Mouse (Mus musculus): ENCODE measurements around the gene Hist1h3d. TPM values are rescaled to one million over a fixed set of nuclear protein-coding genes. Genes with fewer than 3 reads are reported as not detected.
"Not testable (repeated sequence)": the region's sequence is repeated elsewhere in the genome, so short reads cannot be mapped to it uniquely, and the experiment has no call there.

Gene Hist1h3d
- polyA plus RNA-seq, 1 experiment from 2014 or later = 1.4 TPM

DNA sequence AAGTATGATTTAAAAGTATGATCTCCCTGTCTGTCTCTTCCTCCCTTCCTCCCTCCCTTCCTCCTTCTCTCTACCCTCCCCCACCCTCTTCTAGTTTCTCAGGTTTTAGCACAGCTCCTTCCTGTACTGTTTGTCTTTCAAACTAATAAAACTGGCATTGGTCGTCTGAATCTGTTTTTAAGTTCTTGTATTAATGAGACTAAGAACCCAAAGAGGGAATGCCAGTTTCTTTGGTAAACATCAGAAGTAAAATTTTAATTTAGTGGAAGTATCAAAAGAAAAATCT is 11.3 kb downstream of the Hist1h3d start:
- ChIA-PET CTCF (interaction anchor here (1.1 to 1.8 kb wide), 3 partner anchors 10 to 29 kb away, joined by 3 to 7 read pairs (median 5); no protein-coding TSS in a partner anchor), POLR2A (interaction anchor here (1.7 kb wide), 1 partner anchor 97 kb away, joined by 4 read pairs; the partner anchor contains the start of genes Hist1h2ac and Hist1h2bc)
- H3K27me3 ChIP-seq = no peaks in the 10 kb centered on the region
- DNase-seq (ENCODE audit: low read depth, low spot score) (no peak), ATAC-seq (no peak)
- in situ Hi-C loops (cut with MboI; ENCODE audit: low pct_unique_long_range_greater_than_20kb) = loop anchor here (5.0 to 10.0 kb wide), 2 partner anchors 95 to 1552 kb away; partner anchors contain the start of genes Hist1h2ac, Hist1h2ah, Hist1h2bc and Hist1h2bk
- TF ChIP-seq CTCF (IDR thresholded peaks at IDR 0.05) = no peak

DNA sequence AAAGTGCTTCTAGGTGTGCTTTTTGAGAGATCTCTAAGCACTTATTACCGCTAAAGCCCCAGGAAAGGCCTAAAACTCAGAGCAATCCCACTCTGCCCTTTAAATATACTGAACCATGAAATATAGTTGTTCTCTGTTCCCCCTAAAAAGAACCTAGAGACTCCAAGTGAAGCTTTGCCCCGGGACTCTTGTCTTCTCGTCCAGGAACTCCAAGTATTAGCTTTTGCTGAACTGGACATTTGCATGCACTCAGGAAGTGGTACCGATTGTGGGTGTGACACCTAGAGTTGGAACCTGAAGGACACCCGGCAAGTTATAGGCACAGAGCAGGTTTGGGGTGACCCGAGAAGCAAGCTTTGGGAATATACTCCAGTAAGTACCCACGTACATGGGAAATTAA is 15.6 kb downstream of the Hist1h3d start:
- H3K27me3 ChIP-seq = no peaks in the 10 kb centered on the region
- TF ChIP-seq CTCF (IDR thresholded peaks at IDR 0.05) = no peak
- ChIA-PET CTCF (interaction anchor here (1.1 kb wide), 1 partner anchor 30 kb away, joined by 4 read pairs; the partner anchor contains the start of gene Hist1h2be), POLR2A (interaction anchor here (0.8 to 0.9 kb wide), 2 partner anchors 9 to 14 kb away, joined by 3 read pairs; no protein-coding TSS in a partner anchor)
- in situ Hi-C loops (cut with MboI; ENCODE audit: low pct_unique_long_range_greater_than_20kb) = no loop called here
- DNase-seq (ENCODE audit: low read depth, low spot score) (no peak), ATAC-seq (no peak)

DNA sequence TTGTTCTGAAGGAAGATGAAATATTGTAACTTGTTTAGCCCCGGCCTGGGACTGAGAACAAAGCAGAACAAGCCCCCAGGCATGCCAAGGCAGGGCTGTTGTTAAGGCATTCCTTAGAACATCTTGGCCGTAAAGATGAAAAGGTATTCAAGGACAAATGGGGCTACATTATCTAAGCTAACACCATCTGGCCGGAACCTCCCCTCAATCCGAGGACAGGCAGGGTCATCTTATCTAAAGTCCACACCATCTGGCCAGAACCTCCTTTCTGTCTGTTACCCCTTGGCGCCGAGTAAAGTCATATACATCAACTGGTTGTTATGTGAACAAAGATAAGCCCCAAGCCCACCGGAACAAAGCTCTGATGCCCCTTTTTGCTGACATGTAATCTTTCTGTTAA is 16.3 kb downstream of the Hist1h3d start:
- H3K27me3 ChIP-seq; DNase-seq (ENCODE audit: low read depth, low spot score); POLR2A ChIA-PET; in situ Hi-C loops (cut with MboI; ENCODE audit: low pct_unique_long_range_greater_than_20kb); CTCF ChIA-PET; ATAC-seq: not testable (repeated sequence)

GRCm38 (mm10) chr13:23592614-23593013 is 17.1 kb downstream of the Hist1h3d start:
- no peaks in the 10 kb centered on the region for H3K27me3 ChIP-seq
- ATAC-seq (no peak), DNase-seq (ENCODE audit: low read depth, low spot score) (no peak)
- ChIA-PET CTCF (no interaction called here), POLR2A (no interaction called here)
- no peak for TF ChIP-seq CTCF (IDR thresholded peaks at IDR 0.05)
- in situ Hi-C loops (cut with MboI; ENCODE audit: low pct_unique_long_range_greater_than_20kb) = no loop called here

- ATAC-seq (no peak), DNase-seq (ENCODE audit: low read depth, low spot score) (no peak)
- ChIA-PET POLR2A (interaction anchor here (1.6 kb wide), 1 partner anchor 8 kb away, joined by 3 read pairs; no protein-coding TSS in a partner anchor), CTCF (interaction anchor here (0.9 to 1.3 kb wide), 2 partner anchors 9 to 11 kb away, joined by 4 to 6 read pairs; no protein-coding TSS in a partner anchor)
- no peaks in the 10 kb centered on the region for H3K27me3 ChIP-seq
- TF ChIP-seq CTCF (IDR thresholded peaks at IDR 0.05) = no peak
- in situ Hi-C loops (cut with MboI; ENCODE audit: low pct_unique_long_range_greater_than_20kb) = no loop called here
These were observed 17.6 kb downstream of the Hist1h3d start for GRCm38 (mm10) chr13:23593051-23593770.

DNA sequence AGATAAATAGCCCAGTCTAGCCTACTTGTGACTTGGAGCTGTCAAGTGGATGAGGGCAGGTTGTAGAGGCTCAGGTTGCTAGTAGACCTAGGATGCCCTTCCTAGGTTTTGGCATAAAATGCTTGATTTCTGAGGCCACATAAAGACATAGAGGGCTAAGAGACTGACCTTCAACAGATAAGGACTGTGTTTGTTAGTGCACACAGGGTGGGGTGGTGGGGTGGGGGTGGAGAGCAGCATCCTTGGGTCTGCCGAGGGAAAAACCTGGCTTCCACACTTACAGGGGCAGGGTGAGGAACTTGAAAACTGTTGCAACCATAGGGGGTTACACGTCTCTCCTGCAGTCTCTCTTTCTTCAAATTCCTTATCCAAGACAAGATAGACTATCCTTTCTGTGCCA is 19.6 kb downstream of the Hist1h3d start:
- ChIA-PET CTCF (no interaction called here), POLR2A (no interaction called here)
- DNase-seq (ENCODE audit: low read depth, low spot score) (no peak), ATAC-seq (no peak)
- no peaks in the 10 kb centered on the region for H3K27me3 ChIP-seq
- in situ Hi-C loops (cut with MboI; ENCODE audit: low pct_unique_long_range_greater_than_20kb) = loop anchor here (5.0 kb wide), 2 partner anchors 63 to 163 kb away; partner anchors contain the start of genes Hist1h2af and Hist1h4h
- no peak for TF ChIP-seq CTCF (IDR thresholded peaks at IDR 0.05)

GRCm38 (mm10) chr13:23595622-23596372 is 20.2 kb downstream of the Hist1h3d start:
- in situ Hi-C loops (cut with MboI; ENCODE audit: low pct_unique_long_range_greater_than_20kb) = loop anchor here (5.0 kb wide), 2 partner anchors 63 to 163 kb away; partner anchors contain the start of genes Hist1h2af and Hist1h4h
- no peak for TF ChIP-seq CTCF (IDR thresholded peaks at IDR 0.05)
- ChIA-PET CTCF (no interaction called here), POLR2A (no interaction called here)
- ATAC-seq (no peak), DNase-seq (ENCODE audit: low read depth, low spot score) (no peak)
- no peaks in the 10 kb centered on the region for H3K27me3 ChIP-seq

DNA sequence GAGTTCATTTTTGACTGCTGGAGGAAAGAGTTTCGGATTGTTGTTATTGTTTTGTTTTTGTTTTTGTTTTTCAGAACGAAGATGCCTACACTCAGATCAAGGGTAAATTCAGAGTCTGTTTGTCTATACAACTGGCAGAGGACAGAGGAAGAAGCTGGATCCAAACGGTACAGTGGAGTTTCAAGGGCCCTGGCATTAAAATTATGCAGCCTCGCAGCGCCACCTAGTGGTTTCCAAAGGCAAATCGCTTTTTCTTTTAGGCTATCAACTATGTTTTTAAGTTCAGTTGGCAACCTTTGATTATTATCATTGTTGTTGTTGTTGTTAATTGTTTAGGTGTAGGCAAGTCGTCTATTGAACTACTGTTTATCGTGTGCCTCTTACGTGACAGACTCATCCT is 22.4 kb downstream of the Hist1h3d start:
- ChIA-PET POLR2A (interaction anchor here (0.8 kb wide), 1 partner anchor 23 kb away, joined by 3 read pairs; no protein-coding TSS in a partner anchor), CTCF (interaction anchor here (0.8 to 2.4 kb wide), 9 partner anchors 12 to 169 kb away, joined by 3 to 9 read pairs (median 5); no protein-coding TSS in a partner anchor)
- TF ChIP-seq CTCF (IDR thresholded peaks at IDR 0.05) = peak; percentile 90
- ATAC-seq = no peak
- DNase-seq (ENCODE audit: low read depth, low spot score) = no peak
- H3K27me3 ChIP-seq = no peaks in the 10 kb centered on the region
- in situ Hi-C loops (cut with MboI; ENCODE audit: low pct_unique_long_range_greater_than_20kb) = loop anchor here (5.0 kb wide), 2 partner anchors 66 to 166 kb away; partner anchors contain the start of genes Hist1h2af and Hist1h4h

GRCm38 (mm10) chr13:23603182-23603699 is 27.7 kb downstream of the Hist1h3d start:
- H3K27me3 ChIP-seq = no peaks in the 10 kb centered on the region
- no peak for TF ChIP-seq CTCF (IDR thresholded peaks at IDR 0.05)
- CTCF ChIA-PET = interaction anchor here (1.4 to 2.4 kb wide), 2 partner anchors 9 to 16 kb away, joined by 3 to 6 read pairs; no protein-coding TSS in a partner anchor
- ATAC-seq = no peak
- POLR2A ChIA-PET = no interaction called here
- in situ Hi-C loops (cut with MboI; ENCODE audit: low pct_unique_long_range_greater_than_20kb) = no loop called here
- DNase-seq (ENCODE audit: low read depth, low spot score) = no peak

DNA sequence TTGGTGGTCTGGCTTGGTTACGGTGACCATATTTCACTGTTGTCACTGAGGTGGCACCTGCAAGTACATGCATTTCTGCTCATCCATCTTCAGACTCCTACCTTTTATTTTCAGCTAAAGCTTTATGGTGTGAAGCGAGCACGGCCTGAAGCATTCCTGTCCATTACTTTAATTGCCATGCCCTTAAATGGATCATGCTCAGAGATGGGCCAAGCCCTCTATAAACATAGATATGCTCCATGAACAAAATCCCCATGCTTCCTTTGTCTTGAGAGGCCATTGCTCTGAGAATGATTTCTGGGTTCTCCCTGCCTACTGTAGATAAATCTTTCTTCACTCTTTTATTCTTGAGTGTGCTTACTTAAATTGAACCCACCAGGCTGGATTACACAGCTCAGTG is 28.9 kb downstream of the Hist1h3d start:
- TF ChIP-seq CTCF (IDR thresholded peaks at IDR 0.05) = no peak
- CTCF ChIA-PET = interaction anchor here (1.5 to 2.4 kb wide), 2 partner anchors 11 to 15 kb away, joined by 4 to 6 read pairs; no protein-coding TSS in a partner anchor
- ATAC-seq (no peak), DNase-seq (ENCODE audit: low read depth, low spot score) (no peak)
- in situ Hi-C loops (cut with MboI; ENCODE audit: low pct_unique_long_range_greater_than_20kb) = no loop called here
- POLR2A ChIA-PET = no interaction called here
- no peaks in the 10 kb centered on the region for H3K27me3 ChIP-seq
